Mouse (Mus musculus): ENCODE data around the gene Tnrc6c.

The Tnrc6c gene

GRCm38 (mm10) chr11:117653491-117654351 is at the start of gene Tnrc6c:
TSS of gene Tnrc6c (plus strand) at chr11:117654289.
- peak; percentile 73 to 77 for DNase-seq

- no peak for DNase-seq
Measured at GRCm38 (mm10) chr11:117606137-117606536, 48.0 kb upstream of the Tnrc6c start.

- DNase-seq, result peak in 1 of 2 experiments; percentile 24
Measured at GRCm38 (mm10) chr11:117606605-117607203, 47.4 kb upstream of the Tnrc6c start.

- DNase-seq, result no peak
Measured at GRCm38 (mm10) chr11:117608141-117608789, 45.8 kb upstream of the Tnrc6c start.

- no peak for DNase-seq
Measured at GRCm38 (mm10) chr11:117608976-117609375, 45.1 kb upstream of the Tnrc6c start.

- no peak for DNase-seq
Measured at GRCm38 (mm10) chr11:117610589-117610988, 43.5 kb upstream of the Tnrc6c start.

- peak; percentile 82 to 89 for DNase-seq
Measured at GRCm38 (mm10) chr11:117611068-117611467, 43.0 kb upstream of the Tnrc6c start.

GRCm38 (mm10) chr11:117611860-117612259 is 42.2 kb upstream of the Tnrc6c start:
- DNase-seq, result no peak

GRCm38 (mm10) chr11:117612885-117613284 is 41.2 kb upstream of the Tnrc6c start:
- DNase-seq, result no peak

- no peak for DNase-seq
Measured at GRCm38 (mm10) chr11:117617368-117617908, 36.7 kb upstream of the Tnrc6c start.

GRCm38 (mm10) chr11:117618214-117618613 is 35.9 kb upstream of the Tnrc6c start:
- DNase-seq, result peak; percentile 45 to 66

GRCm38 (mm10) chr11:117618774-117619173 is 35.3 kb upstream of the Tnrc6c start:
- no peak for DNase-seq

- no peak for DNase-seq
Measured at GRCm38 (mm10) chr11:117619581-117619980, 34.5 kb upstream of the Tnrc6c start.

- no peak for DNase-seq
Measured at GRCm38 (mm10) chr11:117625196-117625595, 28.9 kb upstream of the Tnrc6c start.

GRCm38 (mm10) chr11:117626557-117626956 is 27.5 kb upstream of the Tnrc6c start:
- DNase-seq, result peak; percentile 76 to 85

- DNase-seq, result peak in 1 of 2 experiments; percentile 31
Measured at GRCm38 (mm10) chr11:117627060-117627562, 27.0 kb upstream of the Tnrc6c start.

- DNase-seq, result no peak
Measured at GRCm38 (mm10) chr11:117627746-117628311, 26.3 kb upstream of the Tnrc6c start.

GRCm38 (mm10) chr11:117628312-117628779 is 25.7 kb upstream of the Tnrc6c start:
- DNase-seq, result no peak

GRCm38 (mm10) chr11:117629865-117630264 is 24.2 kb upstream of the Tnrc6c start:
- no peak for DNase-seq

GRCm38 (mm10) chr11:117630868-117631565 is 23.1 kb upstream of the Tnrc6c start:
- DNase-seq, result no peak

GRCm38 (mm10) chr11:117633310-117633709 is 20.8 kb upstream of the Tnrc6c start:
- no peak for DNase-seq

GRCm38 (mm10) chr11:117638386-117638785 is 15.7 kb upstream of the Tnrc6c start:
- DNase-seq, result no peak
